Mouse (Mus musculus): ENCODE measurements around the gene Mpv17l.
A peak's percentile ranks its signal among the peaks of the same experiment; 100 is the strongest.
"Not testable (repeated sequence)": the region's sequence is repeated elsewhere in the genome, so short reads cannot be mapped to it uniquely, and the experiment has no call there.

Gene Mpv17l

DNA sequence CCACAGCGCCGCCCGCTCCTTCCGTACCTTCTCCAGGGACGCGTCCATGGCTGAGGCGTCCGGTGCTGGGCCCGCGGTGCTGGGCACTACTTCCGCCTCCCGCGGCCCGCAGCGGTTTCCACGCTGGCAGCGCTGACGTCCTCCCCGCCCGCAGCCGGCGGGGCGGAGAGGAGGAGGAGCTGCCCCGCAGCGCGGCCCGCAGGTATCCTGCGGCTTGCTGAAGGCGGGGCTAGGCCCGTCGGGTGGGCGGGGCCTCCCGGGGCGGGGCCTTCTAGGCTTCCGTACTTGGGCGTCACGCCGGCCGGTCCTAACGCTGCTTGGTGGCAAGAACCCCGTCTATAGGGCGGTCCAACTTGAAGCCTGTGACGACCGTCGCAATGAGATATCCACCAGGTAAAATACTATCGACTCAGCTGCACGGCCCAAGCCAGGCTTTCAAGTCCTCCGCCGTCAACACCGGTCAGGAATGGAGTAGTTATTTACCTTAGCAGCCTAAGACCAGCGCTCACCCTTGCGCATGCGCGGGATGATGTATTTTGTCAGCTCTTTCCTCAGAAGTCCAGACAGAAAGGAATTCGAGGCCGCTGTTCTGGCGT is at the start of gene Mpv17l, which contains the start of gene Pdxdc1:
TSS of gene Mpv17l (plus strand) at position 274 of the 596 bp plus-strand sequence.
TSS of gene Pdxdc1 (minus strand) at position 244 of the 596 bp plus-strand sequence.
- peak; percentile 97 to 98 for DNase-seq (ENCODE audit: low spot score in 2 of 2)

DNA sequence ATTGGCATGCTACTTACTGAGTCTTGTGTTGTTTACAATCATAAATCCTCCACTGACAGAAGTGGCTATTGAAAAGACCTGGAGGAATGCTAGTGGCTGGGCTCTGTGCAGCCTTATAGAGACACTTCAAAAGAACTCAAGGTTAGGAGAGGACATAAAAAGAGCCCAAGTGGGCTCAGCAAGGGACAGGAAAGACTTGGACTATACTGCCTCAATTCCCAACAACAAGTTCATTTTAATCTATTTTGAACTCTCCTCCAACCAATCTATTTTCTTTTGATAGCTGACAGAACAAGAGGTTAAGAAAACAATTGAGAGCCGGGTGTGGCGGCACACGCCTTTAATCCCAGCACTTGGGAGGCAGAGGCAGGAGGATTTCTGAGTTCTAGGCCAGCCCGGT is 49.1 kb upstream of the Mpv17l start:
- no peak for DNase-seq (ENCODE audit: low spot score in 2 of 2)

DNA sequence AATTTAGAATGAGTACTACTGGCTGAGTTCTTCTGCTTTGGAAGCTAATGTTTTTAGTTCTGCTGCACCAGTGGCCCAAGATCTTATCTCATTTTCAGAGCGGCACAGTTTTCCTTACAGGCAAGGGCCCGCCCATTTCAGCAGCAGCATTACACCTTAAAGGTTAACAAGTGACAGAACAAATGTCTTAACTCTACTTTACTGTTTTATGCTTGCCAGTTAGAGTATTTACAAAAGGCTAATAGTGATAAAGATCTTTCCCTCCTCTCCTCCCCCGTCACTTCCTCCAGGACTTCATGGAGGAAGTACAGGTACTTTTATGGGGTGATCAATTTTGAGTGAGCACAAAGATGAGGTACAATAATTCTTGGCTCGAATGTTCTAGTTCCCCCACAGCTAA is 36.9 kb upstream of the Mpv17l start:
- DNase-seq (ENCODE audit: low spot score in 2 of 2): no peak

DNA sequence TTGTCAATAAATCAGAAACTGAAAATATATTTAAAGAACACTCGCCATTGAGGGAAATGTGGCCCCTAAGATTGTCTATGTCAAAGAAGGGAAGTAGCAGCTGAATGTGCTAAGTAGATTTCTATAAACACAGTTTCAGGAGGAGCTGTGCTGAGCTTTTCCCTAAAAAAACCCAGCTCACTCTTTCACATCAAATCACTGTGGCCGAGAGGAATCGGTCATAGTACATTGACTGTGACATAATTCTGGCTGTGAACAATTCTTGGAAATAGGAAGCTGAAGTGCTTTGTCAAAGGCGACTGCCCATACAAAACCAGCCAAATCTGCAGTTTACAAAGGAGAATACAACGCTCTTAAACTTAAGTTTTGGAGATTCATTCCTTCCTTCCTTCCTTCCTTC is 36.3 kb upstream of the Mpv17l start:
- DNase-seq (ENCODE audit: low spot score in 2 of 2): no peak

DNA sequence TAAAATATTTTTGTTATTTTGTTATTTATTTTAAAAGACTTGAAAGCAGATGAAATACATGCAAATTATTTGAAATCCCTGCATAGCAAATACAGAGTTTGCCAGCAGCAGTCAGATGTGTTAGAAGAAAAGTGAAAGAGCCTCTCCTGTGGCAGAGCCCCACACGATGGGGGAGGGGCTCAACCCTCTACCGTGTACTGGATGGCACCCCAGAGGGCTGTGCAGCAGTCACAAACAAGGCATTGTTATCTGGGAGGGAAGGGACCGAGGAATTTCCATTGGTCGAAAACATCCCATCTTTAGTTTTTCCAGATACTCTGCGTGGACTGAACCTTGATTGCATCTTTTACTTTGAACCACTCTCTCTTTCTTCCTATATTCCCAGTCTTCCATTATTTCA is 35.6 kb upstream of the Mpv17l start:
- not testable (repeated sequence) for DNase-seq (ENCODE audit: low spot score in 2 of 2)

DNA sequence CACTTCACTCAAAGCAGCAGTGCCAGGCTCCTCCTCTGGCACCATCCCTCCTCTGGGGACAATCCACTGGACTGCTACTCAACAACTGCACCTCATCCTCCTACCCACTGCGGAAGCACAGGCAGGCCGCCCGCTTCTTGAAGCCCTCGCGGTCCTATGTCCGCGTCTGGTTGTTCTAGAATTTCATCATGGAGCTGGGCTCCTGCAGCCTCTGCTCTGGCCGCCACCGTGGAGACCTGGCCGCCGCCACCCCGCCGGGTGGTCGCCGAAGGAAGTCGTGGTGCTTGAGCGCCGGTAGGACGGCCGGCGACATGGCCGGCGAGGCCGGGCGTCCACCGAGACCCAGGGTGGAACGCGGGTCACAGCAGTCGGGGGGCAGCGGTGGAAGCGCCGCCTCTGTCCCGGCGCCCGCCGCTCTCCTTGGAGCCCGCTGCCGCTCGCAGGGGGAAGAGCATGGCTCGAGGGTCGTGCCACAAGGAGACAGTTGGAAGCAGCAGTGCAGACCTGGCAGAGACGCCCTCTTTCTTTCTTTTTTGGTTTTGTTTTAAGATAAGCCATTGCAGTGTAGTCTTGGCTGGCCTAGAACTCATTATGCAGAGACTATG is 34.9 kb upstream of the Mpv17l start:
- DNase-seq (ENCODE audit: low spot score in 2 of 2): no peak

DNA sequence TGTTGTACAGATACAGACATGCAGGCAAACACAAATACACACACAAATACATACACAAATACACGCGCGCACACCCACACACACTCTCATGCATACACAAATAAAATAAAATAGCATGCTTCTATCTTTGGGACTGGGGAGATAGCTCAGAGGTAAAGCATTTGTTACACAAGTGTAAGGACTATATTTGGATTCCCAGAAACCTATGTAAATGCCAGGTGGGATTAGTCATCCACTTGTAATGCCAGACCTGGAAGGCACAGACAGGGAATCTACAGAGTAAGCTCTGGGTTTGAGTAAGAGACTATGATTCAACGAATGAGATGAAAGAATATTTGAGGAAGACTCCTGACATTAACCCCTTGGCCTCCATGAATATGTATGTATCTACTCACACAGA is 27.5 kb upstream of the Mpv17l start:
- DNase-seq (ENCODE audit: low spot score in 2 of 2): no peak

DNA sequence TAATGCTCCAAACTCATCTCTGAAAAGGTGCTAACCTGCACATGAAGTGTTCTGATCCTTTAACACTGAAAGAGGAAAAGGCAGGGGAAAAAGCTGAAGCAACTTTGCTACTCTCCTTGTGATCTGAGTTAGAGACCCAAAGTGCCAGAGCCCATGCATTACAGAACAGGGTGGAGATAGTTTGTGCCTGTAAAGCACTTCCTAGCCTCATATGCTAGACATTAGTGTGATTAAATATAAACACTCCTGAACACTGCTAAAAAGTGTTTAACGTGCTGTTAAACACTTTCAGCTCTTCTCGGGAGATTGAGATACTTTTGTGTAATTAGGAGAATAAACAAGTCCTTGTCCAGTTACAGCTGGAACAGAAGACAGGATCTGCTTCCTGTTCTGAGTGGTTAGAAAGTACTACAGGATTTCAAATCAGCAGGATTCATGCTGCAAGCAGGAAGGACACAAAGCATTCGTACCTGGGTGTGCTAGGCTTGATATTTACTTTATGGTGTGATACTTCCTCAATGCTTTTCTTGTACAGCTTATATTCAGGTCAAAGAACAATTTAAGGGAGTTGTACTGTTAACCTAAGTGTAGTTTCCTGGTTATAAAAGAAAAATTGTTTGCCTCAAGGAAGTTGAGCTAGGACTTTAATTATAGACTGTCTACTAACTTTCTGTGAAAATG is 19.7 kb upstream of the Mpv17l start:
- DNase-seq (ENCODE audit: low spot score in 2 of 2): no peak

DNA sequence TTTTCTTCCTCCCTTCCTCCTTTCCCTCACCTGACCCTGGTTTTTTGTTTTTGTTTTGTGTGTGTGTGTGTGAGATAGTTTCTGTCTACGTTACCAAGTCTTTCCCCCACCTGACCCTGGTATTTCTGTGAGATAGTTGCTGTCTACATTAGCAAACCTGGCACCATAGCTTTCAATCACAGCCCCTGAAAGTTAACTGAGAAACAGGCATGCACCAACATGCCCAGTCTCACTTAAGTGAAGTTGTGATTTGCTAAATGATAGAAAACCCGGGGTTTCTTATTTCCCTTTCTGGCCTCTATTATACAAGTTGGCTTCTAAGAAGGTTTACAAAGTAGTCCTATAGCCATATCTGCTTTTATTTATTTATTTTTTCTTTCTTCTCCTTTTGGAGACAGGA is 12.5 kb upstream of the Mpv17l start:
- DNase-seq (ENCODE audit: low spot score in 2 of 2): no peak

DNA sequence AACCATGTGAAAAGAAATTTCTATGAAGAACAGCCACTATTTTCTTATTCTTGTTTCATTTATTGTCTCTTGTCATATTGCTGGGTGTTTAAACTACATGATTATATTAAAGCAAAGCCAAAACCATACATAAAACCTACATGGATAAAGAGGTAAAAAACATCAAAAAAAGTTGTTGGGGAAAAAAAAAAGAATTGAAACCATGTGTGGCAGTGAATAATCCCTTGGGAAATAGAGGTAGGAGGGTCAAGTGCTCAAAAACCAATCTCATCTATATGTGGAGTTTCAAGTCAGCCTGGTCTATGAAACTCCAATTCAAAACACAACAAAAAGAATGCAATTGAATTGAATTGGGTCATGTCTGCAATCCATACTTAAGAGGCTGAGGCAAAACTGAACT is 10.1 kb upstream of the Mpv17l start:
- DNase-seq (ENCODE audit: low spot score in 2 of 2): no peak

DNA sequence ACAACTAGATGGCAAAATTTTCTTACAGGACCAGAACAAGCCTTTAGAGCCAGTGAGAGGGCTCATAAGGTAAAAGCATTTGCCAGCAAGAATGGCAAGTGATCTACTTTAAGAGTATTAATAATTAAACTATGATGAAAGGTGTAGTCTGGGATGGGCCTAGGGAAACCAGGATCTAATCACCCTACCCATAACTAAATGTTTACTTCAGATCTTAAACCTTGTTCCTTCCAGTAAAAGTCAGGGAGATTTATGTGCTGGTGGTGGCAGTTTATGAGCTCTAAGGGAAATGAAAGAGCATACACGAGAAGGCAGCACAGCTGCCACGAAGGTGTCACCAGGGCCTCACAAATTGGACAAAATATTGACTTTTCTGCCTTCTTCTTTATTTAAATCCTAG is 8.9 kb upstream of the Mpv17l start:
- DNase-seq (ENCODE audit: low spot score in 2 of 2): no peak

DNA sequence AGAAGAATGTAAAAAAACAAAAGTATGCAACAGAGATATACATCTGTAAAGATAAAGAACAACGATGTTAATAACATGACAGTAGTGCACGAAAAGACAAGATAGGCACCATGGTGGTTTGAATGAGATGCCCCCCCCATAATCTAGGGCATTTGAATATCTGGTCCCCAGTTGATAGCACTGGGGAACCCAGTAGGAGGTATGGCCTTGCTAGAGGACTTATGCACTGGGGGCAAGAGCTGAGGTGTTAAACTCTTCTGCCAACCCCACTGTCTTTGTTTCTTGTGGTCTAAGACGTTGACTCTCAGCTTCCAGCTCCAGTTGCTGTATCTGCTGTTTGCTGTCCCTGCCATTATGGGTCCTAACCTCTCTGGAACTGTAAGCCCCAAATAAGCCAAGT is 7.2 kb upstream of the Mpv17l start:
- DNase-seq (ENCODE audit: low spot score in 2 of 2): no peak

DNA sequence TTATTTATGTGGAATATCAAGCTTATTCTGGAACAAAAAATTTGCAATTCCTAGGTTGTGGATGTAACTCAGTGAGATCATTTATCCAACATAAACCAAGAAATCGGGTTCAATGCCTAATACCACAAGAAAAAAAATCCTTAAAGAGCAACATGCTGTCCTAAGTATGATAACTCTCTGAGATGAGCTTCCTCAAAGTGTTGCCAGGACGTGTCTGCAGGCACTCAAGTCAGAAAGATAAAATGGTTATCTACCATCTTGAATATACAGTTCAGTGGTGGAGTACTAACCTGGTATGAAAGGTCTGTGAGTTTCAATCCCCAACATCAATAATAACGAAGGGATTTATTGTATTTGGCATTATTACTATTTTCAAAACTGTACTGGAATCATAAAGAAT is 6.6 kb upstream of the Mpv17l start:
- no peak for DNase-seq (ENCODE audit: low spot score in 2 of 2)

DNA sequence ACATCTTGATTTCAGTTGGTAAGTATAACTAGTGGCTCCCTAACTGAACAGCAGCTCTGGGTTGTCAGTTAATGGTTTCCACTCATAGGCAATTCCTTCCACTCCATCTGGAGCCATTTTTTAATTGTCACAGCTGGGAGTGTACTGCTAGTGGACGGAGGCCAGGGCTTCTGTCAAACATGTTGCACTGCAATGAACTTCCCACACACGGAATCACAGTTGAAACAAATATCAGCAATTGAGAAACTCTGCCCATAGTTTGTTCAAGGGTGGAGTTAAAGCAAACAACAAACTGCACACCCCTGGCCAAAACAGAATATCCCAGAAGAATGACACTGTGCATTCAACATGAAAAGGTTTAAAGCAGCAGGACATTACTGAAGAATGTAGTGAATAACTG is 4.0 kb upstream of the Mpv17l start:
- no peak for DNase-seq (ENCODE audit: low spot score in 2 of 2)

DNA sequence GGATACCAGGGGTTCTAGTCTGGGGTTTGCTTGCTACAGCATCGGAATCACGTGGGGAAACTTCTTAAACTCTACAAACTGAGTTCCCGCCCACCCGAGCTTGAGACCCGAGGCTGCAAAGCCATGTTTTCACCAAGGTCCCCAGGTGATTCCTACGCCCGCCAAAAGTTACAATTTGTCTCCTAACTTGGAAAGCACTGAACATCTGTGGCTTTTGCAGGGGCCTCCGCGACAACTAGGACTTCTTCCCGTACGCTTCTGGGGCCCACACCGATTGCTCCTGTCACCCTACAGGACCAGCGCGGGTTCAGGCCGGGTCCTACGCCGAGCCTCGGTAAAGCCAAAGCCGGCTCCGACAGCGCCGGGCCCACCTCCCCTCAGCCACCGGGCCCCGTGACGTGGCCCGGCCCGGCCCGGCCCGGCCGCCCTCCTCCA is 547 bp upstream of the Mpv17l start:
- DNase-seq (ENCODE audit: low spot score in 2 of 2): no peak

DNA sequence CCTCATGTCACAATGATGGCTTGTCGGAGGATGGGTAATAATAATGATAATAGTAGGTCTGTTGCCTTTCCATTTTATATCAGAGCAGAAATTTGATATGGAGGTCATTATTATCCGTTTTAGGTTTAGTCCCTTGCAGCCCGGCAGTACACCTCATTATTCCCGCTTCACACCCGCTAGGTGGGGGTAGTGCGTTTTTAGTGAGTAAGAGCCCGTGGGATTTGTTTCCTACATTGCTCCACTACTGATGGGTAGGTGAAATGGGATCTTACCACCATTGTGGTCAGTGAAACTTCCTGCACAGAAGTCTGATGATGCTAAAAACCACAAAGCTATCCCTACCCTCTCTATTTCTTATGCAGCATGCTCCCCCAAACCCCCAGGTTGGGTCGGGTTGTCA is 527 bp downstream of the Mpv17l start:
- no peak for DNase-seq (ENCODE audit: low spot score in 2 of 2)

DNA sequence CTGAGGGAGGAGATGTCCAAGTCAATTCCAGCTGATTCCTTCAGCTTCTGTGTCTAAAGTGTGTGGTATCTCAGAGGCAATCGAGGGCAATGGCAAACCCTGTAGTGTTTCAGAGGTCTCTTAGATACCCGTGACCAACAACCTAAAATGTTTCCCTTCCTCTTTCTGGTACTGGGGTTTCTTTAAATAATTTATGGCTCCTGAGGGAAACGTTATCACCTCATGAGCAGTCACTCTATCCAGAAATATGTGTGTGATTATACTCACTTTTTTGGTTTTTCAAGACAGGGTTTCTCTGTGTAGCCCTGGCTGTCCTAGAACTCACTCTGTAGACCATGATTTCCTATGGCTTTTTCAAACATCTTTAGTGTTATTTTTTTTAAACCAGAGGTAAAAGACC is 4.3 kb downstream of the Mpv17l start:
- no peak for DNase-seq (ENCODE audit: low spot score in 2 of 2)

DNA sequence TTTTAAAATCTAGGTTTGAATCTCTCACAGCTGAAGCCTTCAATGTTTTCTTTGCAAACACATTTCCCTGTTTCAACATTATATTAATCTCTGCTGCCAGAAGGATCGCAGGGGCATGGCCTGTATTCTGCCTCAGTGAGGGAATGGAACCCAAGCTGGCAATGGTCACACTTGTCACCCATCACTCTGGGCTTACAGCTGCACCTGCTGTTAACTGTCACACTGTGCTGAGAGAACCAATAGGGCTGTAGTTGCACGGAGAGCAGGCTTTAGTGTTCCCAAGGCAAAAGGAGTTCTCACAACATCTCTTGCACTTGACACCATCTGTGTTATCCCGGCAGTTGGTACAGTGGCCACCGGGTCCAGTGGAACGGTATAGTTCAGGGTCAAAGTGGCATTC is 17.1 kb downstream of the Mpv17l start:
- DNase-seq (ENCODE audit: low spot score in 2 of 2): no peak

DNA sequence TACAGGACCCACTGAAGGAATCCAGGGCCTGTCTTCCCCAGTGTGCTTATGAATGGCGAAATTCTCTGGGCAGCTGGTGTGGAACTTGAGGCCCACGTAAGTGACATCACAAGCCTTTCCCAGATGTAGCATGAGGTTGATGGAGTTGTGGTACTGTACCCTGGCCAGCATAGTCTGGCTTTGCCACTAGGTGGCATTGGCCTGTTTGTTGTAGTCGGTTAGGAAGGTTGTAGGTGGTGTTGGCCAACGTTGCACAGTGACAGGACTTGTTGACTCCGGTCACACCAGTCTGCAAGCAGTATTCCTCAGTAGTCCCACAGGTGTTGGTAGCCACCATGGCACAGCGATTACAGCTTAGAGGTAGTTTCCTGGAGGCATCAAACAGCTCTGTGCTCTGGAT is 18.1 kb downstream of the Mpv17l start:
- no peak for DNase-seq (ENCODE audit: low spot score in 2 of 2)

DNA sequence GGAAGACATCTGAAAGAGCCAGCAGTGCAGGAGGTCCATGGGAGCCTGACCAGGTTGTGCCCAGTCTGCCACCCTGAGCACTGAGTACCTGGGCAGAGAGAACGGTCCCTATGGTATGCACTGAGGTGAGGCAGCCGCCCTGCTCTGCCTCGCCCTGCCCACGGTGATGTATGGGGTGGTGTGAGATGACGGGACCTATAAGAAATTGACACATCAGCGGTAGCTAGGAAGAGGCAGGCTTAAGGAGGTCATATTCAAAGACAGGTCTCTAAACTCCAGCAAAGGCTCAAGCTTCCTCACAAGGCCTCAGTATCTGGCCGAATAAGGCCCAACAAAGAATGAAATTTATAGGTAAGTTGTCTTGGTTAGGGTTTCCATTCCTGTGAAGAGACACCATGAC is 18.8 kb downstream of the Mpv17l start:
- DNase-seq (ENCODE audit: low spot score in 2 of 2): no peak

DNA sequence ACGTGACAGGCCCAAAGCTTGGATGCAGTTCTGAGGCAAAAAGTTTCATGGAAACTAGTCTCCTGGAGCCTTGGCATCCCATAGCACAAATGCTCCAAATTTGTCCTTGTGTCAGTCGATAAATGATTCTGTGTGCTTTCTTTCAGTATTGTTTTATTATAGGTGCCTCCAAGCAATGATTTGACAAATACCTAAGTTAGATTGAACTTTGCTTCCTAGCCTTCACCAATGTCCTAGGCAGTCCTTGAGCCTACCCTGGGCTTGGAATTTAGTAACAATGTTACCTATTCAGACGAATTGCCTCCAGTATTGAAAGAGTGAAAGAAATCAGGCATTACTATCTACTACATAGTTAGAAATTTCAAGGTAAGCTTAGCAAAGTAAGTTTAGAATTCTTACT is 19.5 kb downstream of the Mpv17l start:
- not testable (repeated sequence) for DNase-seq (ENCODE audit: low spot score in 2 of 2)

DNA sequence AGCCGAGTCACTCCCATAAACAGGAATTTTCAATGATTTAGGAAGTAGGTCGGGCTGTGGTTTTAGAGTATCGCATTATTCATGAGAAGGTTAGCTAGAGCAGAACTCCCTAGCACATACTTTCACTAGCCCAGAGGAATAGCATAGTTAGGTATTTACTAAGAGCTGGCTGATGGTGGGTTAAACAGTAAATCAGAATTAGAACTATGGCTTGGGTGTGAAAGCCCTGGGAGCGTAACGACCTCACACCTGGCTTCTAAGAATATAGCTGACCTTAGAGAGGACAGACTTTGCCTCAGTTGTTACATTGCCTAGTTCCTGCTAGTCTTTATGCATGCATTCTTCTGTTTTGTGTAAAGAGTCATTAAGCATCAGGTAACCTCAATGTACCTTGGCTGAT is 20.0 kb downstream of the Mpv17l start:
- not testable (repeated sequence) for DNase-seq (ENCODE audit: low spot score in 2 of 2)

DNA sequence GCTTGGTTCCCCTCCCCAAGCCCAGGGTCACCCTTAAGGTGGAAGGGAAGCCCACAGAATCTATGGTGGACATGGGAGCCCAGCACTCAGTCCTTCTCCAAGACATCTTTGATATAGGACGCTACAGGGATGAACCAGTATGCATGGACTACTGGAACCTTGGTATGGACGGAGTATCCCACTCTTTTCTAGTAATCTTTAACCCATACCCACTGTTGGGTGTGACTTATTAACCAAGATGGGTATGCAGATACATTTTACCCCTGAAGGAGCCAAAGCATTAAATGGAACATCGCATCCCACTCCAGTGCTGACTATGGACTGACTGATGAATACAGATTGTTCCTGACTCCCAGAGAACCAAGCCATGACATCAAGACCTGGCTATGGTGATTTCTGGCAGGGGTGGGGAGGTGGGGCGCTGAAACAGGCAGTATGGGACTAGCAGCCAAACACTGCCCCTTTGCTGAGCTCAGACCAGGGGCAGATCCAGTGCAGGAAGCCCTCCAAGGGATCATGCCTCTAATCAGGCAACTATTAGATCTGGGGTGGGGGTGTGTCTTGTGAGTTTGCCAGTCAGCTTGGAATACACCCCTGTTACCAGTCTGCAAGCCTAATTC is 24.6 kb downstream of the Mpv17l start:
- no peak for DNase-seq (ENCODE audit: low spot score in 2 of 2)
